Mouse (Mus musculus): ENCODE results near the gene Eci3. TPM values are rescaled to one million over a fixed set of nuclear protein-coding genes. Genes with fewer than 3 reads are reported as not detected.
"Not testable (repeated sequence)": the region's sequence is repeated elsewhere in the genome, so short reads cannot be mapped to it uniquely, and the experiment has no call there.

Gene Eci3
- 0.45 and 0.52 TPM in 2 replicates for polyA plus RNA-seq (2016; fragmentation: Nextera tagmentation; extraction: Ambion mirVana)

DNA sequence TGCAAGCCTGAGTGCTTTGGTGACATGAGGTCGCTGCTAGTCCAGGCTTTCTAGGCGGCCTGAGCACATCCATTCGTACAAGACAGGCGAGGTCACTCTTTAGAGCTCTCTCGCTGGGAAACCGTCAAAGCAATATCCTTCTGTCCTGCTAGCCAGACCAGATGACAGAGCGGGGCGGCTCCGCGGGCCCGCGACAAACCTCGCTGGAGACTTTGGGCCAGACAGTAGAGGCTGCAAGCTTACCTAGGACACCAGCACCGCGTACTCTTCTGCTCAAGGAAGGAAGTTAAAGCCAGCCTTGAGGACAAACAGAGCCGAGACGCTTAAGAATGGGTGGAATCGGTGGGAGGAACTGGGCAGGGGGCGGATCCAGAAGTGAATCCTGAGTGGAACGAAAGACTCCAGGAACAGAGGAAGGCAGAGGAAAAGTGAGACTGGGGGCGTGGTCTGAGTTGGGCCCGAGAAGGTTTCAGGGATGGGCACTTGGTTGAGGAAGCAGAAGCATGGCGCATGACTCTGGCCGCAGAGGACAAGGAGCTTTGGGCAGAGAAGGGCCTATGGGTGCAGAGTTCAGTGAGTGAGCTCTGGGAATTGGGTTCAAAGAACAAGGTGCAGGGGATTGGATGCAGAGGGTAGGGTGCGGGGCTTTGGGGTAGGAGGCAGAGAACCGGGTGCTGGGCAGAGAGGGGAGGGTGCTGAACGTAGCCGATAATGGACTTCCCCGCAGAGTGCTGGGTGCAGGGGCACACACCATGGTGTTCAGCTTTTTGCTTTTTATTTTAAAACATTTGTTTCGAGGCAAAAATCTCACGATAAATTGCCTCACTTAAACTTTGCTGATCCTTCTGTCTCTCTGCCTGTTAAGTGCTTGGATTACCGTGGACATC, at the start of gene Eci3:
Gene Eci3, minus strand, starts transcription at position 300 of the 887 bp plus-strand sequence.
- Histone ChIP-seq H3K4me2 (replicated peaks) (peak within 1 kb of the TSS; percentile 65), H3K4me1 (peaks cover 5% of the 10 kb centered on the region), H3K36me3 (no peaks in the 10 kb centered on the region), H3K9me3 (no peaks in the 10 kb centered on the region), H3K27me3 (replicated peaks) (peaks cover 18% of the 10 kb centered on the region; the same call in 1 of the 2 replicates), H3K4me3 (peak within 1 kb of the TSS; percentile 38), H3K9ac (peak within 1 kb of the TSS; percentile 44), H3K27ac (no peak within 1 kb of the TSS)
- ATAC-seq (ENCODE audit: low FRiP score, low read depth) = peak; percentile 66
- 3% methylated on average over 32 of the region's 32 CpGs for WGBS

DNA sequence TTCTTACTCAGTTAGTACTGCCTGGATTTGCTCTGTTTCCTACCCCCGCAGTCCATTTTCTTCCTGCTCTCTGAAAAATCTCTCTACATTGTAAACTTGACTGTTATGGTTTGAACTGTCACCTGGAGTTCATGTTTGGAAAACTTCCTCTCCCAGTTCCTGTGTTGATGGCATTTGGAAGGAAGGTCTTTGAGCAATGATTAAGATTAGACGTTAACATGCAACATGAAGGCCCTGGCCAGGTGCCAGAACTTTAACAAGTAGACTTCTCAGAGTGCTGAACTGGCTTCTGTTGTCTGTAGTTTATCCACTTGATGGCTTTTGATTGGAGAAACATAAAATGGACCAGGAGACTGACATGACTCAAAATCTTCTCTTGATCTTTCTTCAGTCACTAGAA, 32.3 kb upstream of the Eci3 start:
- WGBS = 89% methylated on average over 2 of the region's 2 CpGs
- H3K36me3 ChIP-seq = no peaks in the 10 kb centered on the region
- H3K27ac ChIP-seq = no peak overlapping the region
- no peak for ATAC-seq (ENCODE audit: low FRiP score, low read depth)
- no peaks in the 10 kb centered on the region for H3K27me3 ChIP-seq (replicated peaks)
- H3K4me1 ChIP-seq = peaks cover 6% of the 10 kb centered on the region
- no peak overlapping the region for H3K4me3 ChIP-seq
- no peak overlapping the region for H3K9ac ChIP-seq
- no peak overlapping the region for H3K4me2 ChIP-seq (replicated peaks)
- 0 out of 2 replicates have a peak, but pooled peaks cover 3% of the 10 kb centered on the region for H3K9me3 ChIP-seq

DNA sequence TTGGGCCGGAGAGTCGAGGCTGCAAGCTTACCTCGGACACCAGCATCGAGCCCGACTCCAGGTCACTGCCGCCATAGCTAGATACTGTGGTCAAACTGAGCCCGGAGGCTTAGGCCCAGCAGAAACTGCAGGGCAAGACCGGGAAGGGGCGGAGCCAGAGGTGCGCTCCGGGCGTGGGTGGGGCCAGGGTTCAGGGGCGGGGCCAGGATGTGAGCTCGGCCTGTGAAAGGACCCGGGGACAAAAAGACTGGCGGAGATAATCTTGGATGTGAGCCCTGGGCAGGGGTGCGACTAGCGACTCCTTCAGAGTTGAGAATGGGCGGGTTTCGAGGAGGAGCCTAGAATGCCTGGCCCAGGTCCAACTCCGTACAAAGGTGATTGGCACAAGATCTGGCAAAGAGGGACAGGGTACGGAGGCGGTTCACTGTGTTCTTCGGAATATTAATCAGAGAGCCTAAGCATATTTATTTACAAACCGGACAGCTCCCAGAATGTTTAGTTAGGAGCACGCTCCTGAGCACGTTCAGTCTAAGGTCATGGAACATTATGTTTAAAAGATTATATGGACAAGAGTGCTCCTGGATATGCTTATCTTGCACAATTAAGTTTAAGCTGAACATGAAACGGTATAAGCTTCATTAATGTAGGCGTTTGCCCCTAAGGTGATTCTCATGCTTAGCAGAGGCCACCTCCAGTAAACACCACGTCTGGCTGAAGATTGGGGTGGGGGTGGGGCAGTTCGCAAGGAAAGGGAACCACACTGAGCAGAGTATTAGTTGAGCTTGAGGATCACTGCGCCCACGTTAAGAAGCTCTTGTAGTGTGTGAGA, 30.6 kb upstream of the Eci3 start:
- peaks cover 6% of the 10 kb centered on the region for H3K4me1 ChIP-seq
- H3K27ac ChIP-seq = peak overlapping the region; percentile 10; the same call in 1 of the 2 replicates
- H3K4me2 ChIP-seq (replicated peaks) = peak overlapping the region; percentile 58
- WGBS = 3% methylated on average over 33 of the region's 33 CpGs
- ATAC-seq (ENCODE audit: low FRiP score, low read depth) = peak; percentile 98
- peak overlapping the region; percentile 66 for H3K9ac ChIP-seq
- H3K27me3 ChIP-seq (replicated peaks) = no peaks in the 10 kb centered on the region
- H3K9me3 ChIP-seq = 0 out of 2 replicates have a peak, but pooled peaks cover 3% of the 10 kb centered on the region
- peaks cover 5% of the 10 kb centered on the region for H3K36me3 ChIP-seq
- H3K4me3 ChIP-seq = peak overlapping the region; percentile 54

DNA sequence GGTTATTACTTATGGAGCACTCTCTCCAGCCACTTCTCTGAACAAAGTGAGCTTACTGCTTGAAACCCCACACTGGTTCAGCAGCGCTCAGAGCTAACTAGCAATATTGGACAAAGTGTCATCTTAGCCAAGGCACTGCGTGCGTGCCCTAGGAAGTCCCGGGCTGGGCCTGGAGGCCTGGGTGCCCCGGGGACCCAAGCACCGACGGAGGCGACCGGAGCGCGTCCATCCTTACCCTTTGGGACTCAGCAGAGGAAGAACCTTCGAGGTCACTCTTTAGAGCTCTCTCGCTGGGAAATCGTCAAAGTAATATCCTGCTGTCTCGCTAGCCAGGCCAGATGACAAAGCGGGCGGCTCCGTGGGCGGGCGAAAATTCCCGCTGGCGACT, 30.0 kb upstream of the Eci3 start:
- 0 out of 2 replicates have a peak, but pooled peaks cover 3% of the 10 kb centered on the region for H3K9me3 ChIP-seq
- peak overlapping the region; percentile 10; the same call in 1 of the 2 replicates for H3K27ac ChIP-seq
- no peaks in the 10 kb centered on the region for H3K27me3 ChIP-seq (replicated peaks)
- peaks cover 6% of the 10 kb centered on the region for H3K4me1 ChIP-seq
- H3K4me3 ChIP-seq = peak overlapping the region; percentile 54
- peak overlapping the region; percentile 66 for H3K9ac ChIP-seq
- WGBS = 2% methylated on average over 22 of the region's 22 CpGs
- H3K36me3 ChIP-seq = peaks cover 11% of the 10 kb centered on the region
- peak overlapping the region; percentile 58 for H3K4me2 ChIP-seq (replicated peaks)
- ATAC-seq (ENCODE audit: low FRiP score, low read depth) = peak; percentile 71

DNA sequence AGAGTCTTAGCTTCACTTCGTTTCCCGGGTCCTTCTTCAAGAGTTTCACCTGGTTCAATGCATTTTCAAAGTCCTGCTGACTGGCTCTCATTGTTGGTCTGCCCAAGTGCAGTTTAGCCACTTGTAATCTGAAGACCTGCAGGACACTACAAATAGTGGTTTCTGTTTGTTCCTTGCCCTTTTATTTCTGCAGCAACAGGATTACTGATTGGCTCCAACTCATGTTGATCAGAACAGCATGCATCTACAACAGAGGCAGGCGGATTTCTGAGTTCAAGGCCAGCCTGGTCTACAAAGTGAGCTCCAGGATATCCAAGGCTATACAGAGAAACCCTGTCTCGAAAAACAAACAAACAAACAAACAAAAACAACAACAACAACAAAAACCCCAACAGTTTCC, 29.5 kb upstream of the Eci3 start:
- H3K4me3 ChIP-seq = peak overlapping the region; percentile 54
- H3K27ac ChIP-seq = no peak overlapping the region
- H3K9ac ChIP-seq = no peak overlapping the region
- H3K27me3 ChIP-seq (replicated peaks) = no peaks in the 10 kb centered on the region
- H3K9me3 ChIP-seq = no peaks in the 10 kb centered on the region
- H3K4me1 ChIP-seq = peaks cover 6% of the 10 kb centered on the region
- H3K4me2 ChIP-seq (replicated peaks) = peak overlapping the region; percentile 58
- H3K36me3 ChIP-seq = peaks cover 16% of the 10 kb centered on the region
- WGBS = 86% methylated on average over 4 of the region's 4 CpGs
- no peak for ATAC-seq (ENCODE audit: low FRiP score, low read depth)

DNA sequence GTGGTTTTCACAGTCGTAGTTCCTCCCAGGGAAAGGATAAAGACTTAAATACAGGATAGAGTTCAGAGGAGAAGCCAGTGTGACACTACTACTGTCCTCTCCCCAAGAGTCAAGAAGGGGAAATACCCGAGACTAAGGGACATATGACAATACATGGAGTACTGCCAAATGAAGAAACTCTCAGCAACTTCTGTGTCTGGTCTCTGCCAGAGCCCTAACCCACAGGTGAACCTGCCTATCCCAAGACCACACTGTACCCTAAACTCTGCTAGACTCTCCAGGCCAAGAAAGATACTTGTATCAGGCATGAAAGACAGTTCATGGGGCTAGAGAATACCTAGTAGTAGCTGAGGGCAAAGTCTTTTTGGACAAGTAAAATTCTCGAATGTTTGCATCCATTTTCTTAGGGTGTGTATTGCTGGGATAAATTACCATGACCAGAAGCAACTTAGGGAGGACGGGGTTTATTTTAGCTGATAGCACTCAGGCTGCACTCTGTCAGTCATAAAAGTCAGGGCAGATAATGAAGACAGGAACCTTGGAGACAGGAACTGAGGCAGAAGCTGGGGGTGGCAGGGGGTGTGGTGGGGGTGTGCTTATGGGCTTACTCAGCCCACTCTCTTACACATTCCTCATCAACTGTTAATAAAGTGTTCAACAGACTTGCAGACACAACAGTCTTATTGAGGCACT, 28.1 kb upstream of the Eci3 start:
- Histone ChIP-seq H3K9ac (no peak overlapping the region), H3K4me1 (peaks cover 6% of the 10 kb centered on the region), H3K27me3 (replicated peaks) (no peaks in the 10 kb centered on the region), H3K27ac (no peak overlapping the region), H3K4me3 (no peak overlapping the region), H3K9me3 (no peaks in the 10 kb centered on the region), H3K4me2 (replicated peaks) (no peak overlapping the region), H3K36me3 (peaks cover 30% of the 10 kb centered on the region)
- 71% methylated on average over 4 of the region's 4 CpGs for WGBS
- no peak for ATAC-seq (ENCODE audit: low FRiP score, low read depth)

DNA sequence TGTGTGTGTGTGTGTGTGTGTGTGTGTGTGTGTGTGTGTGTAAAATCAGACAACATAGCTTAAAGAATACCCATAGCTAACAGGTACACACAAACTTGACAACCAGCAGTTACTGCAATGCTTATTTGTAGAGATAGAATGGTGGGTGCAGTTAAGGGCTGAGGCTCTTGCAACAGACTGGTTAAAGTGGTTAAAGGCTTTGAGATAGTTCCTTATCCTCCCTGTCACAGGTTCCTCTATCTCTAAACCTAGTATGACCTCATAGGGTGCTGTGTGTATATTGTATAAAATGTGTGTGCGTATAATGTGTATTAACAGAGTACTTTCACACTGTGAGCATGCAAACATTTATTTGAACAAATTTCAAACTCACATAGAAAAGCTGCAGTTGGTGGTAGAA, 19.9 kb upstream of the Eci3 start:
- not testable (repeated sequence) for H3K27me3 ChIP-seq (replicated peaks); H3K9ac ChIP-seq; H3K27ac ChIP-seq; H3K9me3 ChIP-seq; H3K4me3 ChIP-seq; H3K4me2 ChIP-seq (replicated peaks); H3K4me1 ChIP-seq; ATAC-seq (ENCODE audit: low FRiP score, low read depth)
- WGBS = 98% methylated on average over 1 of the region's 1 CpGs
- H3K36me3 ChIP-seq = peaks cover 74% of the 10 kb centered on the region

DNA sequence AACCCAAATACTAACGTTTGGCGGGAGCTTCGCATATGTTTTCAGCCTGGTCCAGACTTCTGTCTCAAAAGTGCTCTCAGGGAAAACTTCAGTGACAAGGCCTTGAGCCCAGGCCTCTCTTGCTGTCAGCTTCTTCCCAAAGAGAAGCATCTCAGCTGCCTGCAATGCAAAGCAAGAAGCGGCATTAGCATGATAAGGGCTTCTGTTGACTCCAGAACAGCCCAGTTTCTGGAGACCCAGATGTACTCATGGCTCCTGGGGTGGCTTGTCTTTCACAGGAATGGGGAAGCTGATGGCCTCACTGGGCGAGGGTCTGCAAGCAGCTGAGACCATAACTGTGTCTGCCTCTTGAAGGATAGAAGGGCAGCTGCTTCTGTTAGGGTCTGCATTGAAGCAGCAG, 15.0 kb upstream of the Eci3 start:
- H3K9ac ChIP-seq; H3K9me3 ChIP-seq; H3K27me3 ChIP-seq (replicated peaks); H3K4me2 ChIP-seq (replicated peaks); H3K27ac ChIP-seq; H3K4me1 ChIP-seq; ATAC-seq (ENCODE audit: low FRiP score, low read depth); H3K4me3 ChIP-seq: not testable (repeated sequence)
- H3K36me3 ChIP-seq = peaks cover 57% of the 10 kb centered on the region
- WGBS = 73% methylated on average over 5 of the region's 5 CpGs

DNA sequence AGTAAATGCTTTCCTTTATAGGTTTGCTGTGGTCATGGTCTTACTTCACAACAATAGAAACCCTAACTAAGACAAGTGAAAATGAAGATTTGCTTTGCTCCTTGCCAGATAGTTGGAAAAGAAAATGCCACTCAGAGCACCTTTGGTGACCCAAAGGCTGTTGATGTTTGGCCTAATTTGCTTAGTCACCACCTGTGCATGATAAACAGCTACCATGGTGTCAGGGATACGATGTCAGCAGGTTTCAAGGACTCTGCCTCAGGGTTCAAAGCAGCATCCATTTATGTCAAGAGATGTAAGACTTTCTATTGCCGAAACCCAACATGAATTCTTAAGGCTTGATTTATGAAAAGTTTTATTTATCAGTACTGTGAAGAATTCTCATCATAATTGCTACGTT, 13.8 kb upstream of the Eci3 start:
- H3K36me3 ChIP-seq = peaks cover 48% of the 10 kb centered on the region
- 98% methylated on average over 3 of the region's 3 CpGs for WGBS

DNA sequence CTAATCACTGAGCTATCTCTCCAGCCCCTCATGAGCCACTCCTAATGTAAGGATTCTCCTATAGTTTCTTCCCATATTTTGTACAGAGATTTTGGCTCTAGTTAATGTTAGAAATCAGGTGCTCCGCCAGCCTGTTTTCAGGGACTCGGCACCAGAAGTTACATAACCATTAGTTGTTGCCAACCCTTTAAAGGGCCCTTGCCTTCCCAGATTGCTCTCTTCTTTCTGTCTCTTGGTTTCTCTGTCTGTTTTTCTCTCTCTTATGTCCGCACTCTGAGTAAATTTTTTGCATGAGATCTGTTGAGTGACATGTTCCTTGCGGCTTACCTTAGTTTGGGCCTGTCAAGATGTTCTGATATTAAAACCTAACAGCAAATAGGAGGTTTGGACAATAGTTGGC, 12.5 kb upstream of the Eci3 start:
- Histone ChIP-seq H3K27me3 (replicated peaks) (no peaks in the 10 kb centered on the region), H3K27ac (no peak overlapping the region), H3K36me3 (peaks cover 36% of the 10 kb centered on the region), H3K4me2 (replicated peaks) (no peak overlapping the region), H3K4me3 (no peak overlapping the region), H3K9me3 (no peaks in the 10 kb centered on the region), H3K4me1 (no peaks in the 10 kb centered on the region), H3K9ac (no peak overlapping the region)
- 97% methylated on average over 4 of the region's 4 CpGs for WGBS
- ATAC-seq (ENCODE audit: low FRiP score, low read depth) = no peak

More for the DNA sequence above, 13.8 kb upstream of the Eci3 start:
- ATAC-seq (ENCODE audit: low FRiP score, low read depth) = no peak
- Histone ChIP-seq H3K27ac (no peak overlapping the region), H3K27me3 (replicated peaks) (no peaks in the 10 kb centered on the region), H3K4me3 (no peak overlapping the region), H3K4me2 (replicated peaks) (no peak overlapping the region), H3K9ac (no peak overlapping the region), H3K4me1 (no peaks in the 10 kb centered on the region), H3K9me3 (no peaks in the 10 kb centered on the region)

DNA sequence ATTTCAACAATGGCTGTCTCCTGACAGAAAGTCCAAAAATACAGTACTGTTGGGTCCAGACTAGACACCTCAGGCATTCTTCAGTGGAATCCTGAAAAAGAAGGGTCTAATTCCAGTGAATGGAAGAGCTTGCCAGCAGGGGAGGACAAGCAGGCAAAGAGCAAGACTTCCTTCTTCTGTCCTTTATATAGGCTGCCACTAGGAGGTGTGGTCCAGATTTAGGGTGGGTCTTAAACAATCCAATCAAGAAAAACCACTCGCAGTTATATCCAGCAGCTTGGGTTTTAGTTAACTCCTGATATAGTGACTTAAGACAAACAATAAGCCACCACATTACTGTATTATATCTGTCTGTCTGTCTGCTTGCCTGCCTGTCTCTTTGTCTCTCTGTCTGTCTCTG, 10.2 kb upstream of the Eci3 start:
- H3K27ac ChIP-seq = no peak overlapping the region
- H3K9me3 ChIP-seq = no peaks in the 10 kb centered on the region
- H3K27me3 ChIP-seq (replicated peaks) = no peaks in the 10 kb centered on the region
- no peak overlapping the region for H3K4me2 ChIP-seq (replicated peaks)
- H3K36me3 ChIP-seq = peaks cover 20% of the 10 kb centered on the region
- WGBS = 59% methylated on average over 1 of the region's 1 CpGs
- ATAC-seq (ENCODE audit: low FRiP score, low read depth) = no peak
- no peak overlapping the region for H3K4me3 ChIP-seq
- no peak overlapping the region for H3K9ac ChIP-seq
- no peaks in the 10 kb centered on the region for H3K4me1 ChIP-seq

DNA sequence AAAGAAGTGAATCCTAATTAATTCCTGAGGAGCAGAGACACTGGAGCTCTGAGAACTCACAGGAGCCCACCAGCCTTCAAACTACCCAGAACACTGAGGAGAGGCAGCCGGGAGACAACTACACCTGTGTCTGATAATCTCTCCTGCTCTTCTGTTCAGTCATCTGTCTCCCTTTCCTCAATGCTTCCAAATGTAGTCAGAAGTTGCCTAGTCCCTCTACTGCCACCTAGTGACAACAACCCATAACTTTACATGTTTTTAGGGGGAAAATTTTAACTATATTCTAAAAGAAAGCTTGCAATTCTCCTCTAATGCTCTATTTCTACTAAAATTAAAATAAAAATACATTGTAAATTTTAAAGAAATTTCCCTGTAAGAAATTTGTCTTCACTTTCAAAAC, 9.5 kb upstream of the Eci3 start:
- H3K27ac ChIP-seq = no peak overlapping the region
- no peak overlapping the region for H3K4me3 ChIP-seq
- WGBS = 45% methylated on average over 1 of the region's 1 CpGs
- H3K4me1 ChIP-seq = no peaks in the 10 kb centered on the region
- H3K9me3 ChIP-seq = no peaks in the 10 kb centered on the region
- no peak overlapping the region for H3K9ac ChIP-seq
- no peak overlapping the region for H3K4me2 ChIP-seq (replicated peaks)
- peaks cover 14% of the 10 kb centered on the region for H3K36me3 ChIP-seq
- no peaks in the 10 kb centered on the region for H3K27me3 ChIP-seq (replicated peaks)
- no peak for ATAC-seq (ENCODE audit: low FRiP score, low read depth)
